8 mouse cellular contexts compared by ENCODE assay signal in the genomic region with DNA sequence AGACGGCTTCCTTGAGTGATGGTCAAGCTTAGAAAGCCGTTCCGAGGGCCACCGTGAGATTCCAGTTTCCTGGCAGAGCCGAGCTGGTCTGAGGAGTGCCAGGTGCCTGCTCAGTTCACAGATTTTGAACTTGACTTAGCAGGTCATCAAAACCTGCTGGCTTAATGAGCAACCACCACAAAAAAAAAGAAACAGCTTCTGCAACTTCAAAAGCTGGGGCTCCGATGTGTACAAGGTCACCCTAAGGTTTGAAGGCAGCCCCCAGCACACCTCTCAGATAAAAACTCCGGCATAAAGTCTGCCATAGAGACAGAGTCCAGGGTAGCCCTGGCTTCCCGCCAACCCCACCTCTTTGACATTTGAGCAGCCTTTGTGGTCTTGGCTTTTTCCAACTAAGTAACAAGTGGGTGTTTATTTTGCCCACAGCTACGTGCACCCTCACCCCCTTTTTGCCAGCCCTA. TPM values are rescaled to one million over a fixed set of nuclear protein-coding genes. Genes with fewer than 3 reads are reported as not detected.
A peak's percentile ranks its signal among the peaks of the same experiment; 100 is the strongest.
DNase-seq lines count a peak whose midpoint lies in the region; ATAC-seq and TF ChIP-seq lines count a peak whose summit lies in the region.

A gene (minus strand): TSS at position 97 of the 461 bp plus-strand sequence.

- DNase-seq in heart, adult 18-20 months = no peak
- peak; percentile 37 for DNase-seq in Muller cell, postnatal 12 days (ENCODE audit: inconsistent ontology term)
- peak; percentile 71 to 78 for DNase-seq in kidney, postnatal 4 days
- DNase-seq in forebrain, postnatal 0 days = no peak

- H3K36me3 ChIP-seq in heart, embryonic 13.5 days = no peaks in the 10 kb centered on the region
- no peaks in the 10 kb centered on the region for H3K36me3 ChIP-seq in embryonic facial prominence, embryonic 13.5 days
- H3K36me3 ChIP-seq in myocyte (ENCODE audit: control insufficient read depth, insufficient read depth) = no peaks in the 10 kb centered on the region
- H3K36me3 ChIP-seq in forebrain, postnatal 0 days (ENCODE audit: insufficient read depth) = no peaks in the 10 kb centered on the region

- no peak within 1 kb of the TSS for H3K27ac ChIP-seq in heart, embryonic 13.5 days (replicated peaks)
- H3K27ac ChIP-seq in embryonic facial prominence, embryonic 13.5 days = peak within 1 kb of the TSS; percentile 8; the same call in 1 of the 2 replicates
- H3K27ac ChIP-seq in forebrain, postnatal 0 days (ENCODE audit: low read depth, low read length) = no peak within 1 kb of the TSS

- no peaks in the 10 kb centered on the region for H3K9me3 ChIP-seq in heart, embryonic 13.5 days
- no peaks in the 10 kb centered on the region for H3K9me3 ChIP-seq in embryonic facial prominence, embryonic 13.5 days
- no peaks in the 10 kb centered on the region for H3K9me3 ChIP-seq in forebrain, postnatal 0 days (ENCODE audit: low read length)

- 9% methylated on average over 9 of the region's 9 CpGs for WGBS in heart, embryonic 13.5 days
- WGBS in embryonic facial prominence, embryonic 13.5 days = 19% methylated on average over 9 of the region's 9 CpGs
- 24% methylated on average over 9 of the region's 9 CpGs for WGBS in forebrain, postnatal 0 days

- no peak for TF ChIP-seq CTCF in forebrain, postnatal 0 days (IDR thresholded peaks at IDR 0.05; ENCODE audit: low read depth)

- no peak; the same call in 1 of the 2 replicates for ATAC-seq in heart, embryonic 13.5 days (ENCODE audit: extremely low read depth, insufficient number of reproducible peaks, low FRiP score, low TSS enrichment)
- no peak for ATAC-seq in embryonic facial prominence, embryonic 13.5 days (ENCODE audit: insufficient number of reproducible peaks, insufficient read depth, low FRiP score, low TSS enrichment, low read depth)
- ATAC-seq in erythroid progenitor cell, adult 5-6 weeks (replicated peaks; ENCODE audit: low FRiP score, poor library complexity, severe bottlenecking) = no peak
- no peak for ATAC-seq in forebrain, postnatal 0 days

- peak within 1 kb of the TSS; percentile 40 for H3K4me3 ChIP-seq in heart, embryonic 13.5 days
- 0 out of 2 replicates have a peak within 1 kb of the TSS, but pooled peaks have one; percentile 3 for H3K4me3 ChIP-seq in embryonic facial prominence, embryonic 13.5 days
- no peak within 1 kb of the TSS for H3K4me3 ChIP-seq in myocyte
- no peak within 1 kb of the TSS for H3K4me3 ChIP-seq in forebrain, postnatal 0 days (ENCODE audit: low read depth, low read length)

- no peak within 1 kb of the TSS for H3ac ChIP-seq in myocyte (ENCODE audit: control insufficient read depth, insufficient read length)

- H3K79me2 ChIP-seq in myocyte (ENCODE audit: control insufficient read depth, insufficient read depth) = no peaks in the 10 kb centered on the region

- TF ChIP-seq POLR2A in myocyte (IDR thresholded peaks at IDR 0.05; ENCODE audit: insufficient read length, low read depth) = no peak

- H3K4me2 ChIP-seq in heart, embryonic 13.5 days = peak within 1 kb of the TSS; percentile 68
- peak within 1 kb of the TSS; percentile 46 for H3K4me2 ChIP-seq in embryonic facial prominence, embryonic 13.5 days
- H3K4me2 ChIP-seq in myocyte (ENCODE audit: low read depth) = peak within 1 kb of the TSS; percentile 60
- H3K4me2 ChIP-seq in forebrain, postnatal 0 days (ENCODE audit: low read depth) = no peak within 1 kb of the TSS

- peaks cover 10% of the 10 kb centered on the region for H3K27me3 ChIP-seq in heart, embryonic 13.5 days (replicated peaks)
- H3K27me3 ChIP-seq in embryonic facial prominence, embryonic 13.5 days = no peaks in the 10 kb centered on the region
- no peaks in the 10 kb centered on the region for H3K27me3 ChIP-seq in myocyte (ENCODE audit: control insufficient read depth, insufficient read depth, insufficient read length)
- no peaks in the 10 kb centered on the region for H3K27me3 ChIP-seq in forebrain, postnatal 0 days (ENCODE audit: insufficient read depth, low read length)

- H3K9ac ChIP-seq in heart, embryonic 13.5 days = peak within 1 kb of the TSS; percentile 50
- 0 out of 2 replicates have a peak within 1 kb of the TSS, but pooled peaks have one; percentile 7 for H3K9ac ChIP-seq in embryonic facial prominence, embryonic 13.5 days
- no peak within 1 kb of the TSS for H3K9ac ChIP-seq in forebrain, postnatal 0 days

- H3K4me1 ChIP-seq in heart, embryonic 13.5 days = peaks cover 33% of the 10 kb centered on the region
- peaks cover 44% of the 10 kb centered on the region for H3K4me1 ChIP-seq in embryonic facial prominence, embryonic 13.5 days
- H3K4me1 ChIP-seq in forebrain, postnatal 0 days (ENCODE audit: insufficient read depth) = no peaks in the 10 kb centered on the region

TF ChIP-seq in myocyte, 11 proteins besides CTCF, POLR2A, EP300 and RAD21:
- TF ChIP-seq MYOG (IDR thresholded peaks at IDR 0.05; ENCODE audit: control insufficient read depth in 1 of 3, insufficient read depth in 1 of 3, insufficient read length in 2 of 3, low read depth in 2 of 3) = no peak
- TF ChIP-seq POLR2AphosphoS2 (IDR thresholded peaks at IDR 0.05; ENCODE audit: insufficient read length, low read depth) = no peak
- no peak for TF ChIP-seq REST (IDR thresholded peaks at IDR 0.05; ENCODE audit: insufficient read depth, insufficient read length)
- TF ChIP-seq CEBPB (IDR thresholded peaks at IDR 0.05; ENCODE audit: insufficient read depth, poor library complexity, severe bottlenecking) = no peak
- TF ChIP-seq MAX (IDR thresholded peaks at IDR 0.05; ENCODE audit: low read depth) = no peak
- TF ChIP-seq TCF12 (IDR thresholded peaks at IDR 0.05; ENCODE audit: insufficient read depth, poor library complexity, severe bottlenecking) = no peak
- TF ChIP-seq TCF3 (IDR thresholded peaks at IDR 0.05; ENCODE audit: insufficient read length, low read depth) = no peak
- TF ChIP-seq SRF (IDR thresholded peaks at IDR 0.05; ENCODE audit: control insufficient read depth, insufficient read length, low read depth) = no peak
- no peak for TF ChIP-seq E2F4 (IDR thresholded peaks at IDR 0.05; ENCODE audit: insufficient read depth)
- no peak for TF ChIP-seq USF1 (IDR thresholded peaks at IDR 0.05; ENCODE audit: low read depth)
- no peak for TF ChIP-seq MYOD1 (IDR thresholded peaks at IDR 0.05; ENCODE audit: control insufficient read depth in 1 of 3, insufficient read length in 2 of 3, low read depth in 2 of 3)

RNA-seq across cellular contexts. Expression of the gene that starts here (rescaled TPM):
- polyA plus RNA-seq in heart, embryonic 13.5 days (2015; fragmentation: Nextera tagmentation; extraction: Ambion mirVana) = 0.15 and 0.24 TPM in 2 replicates
- total RNA-seq in heart, adult 18-20 months (2021) = under 1 TPM; 0.17 to 0.23 TPM
- polyA plus RNA-seq in embryonic facial prominence, embryonic 13.5 days (2015; fragmentation: Nextera tagmentation; extraction: Ambion mirVana) = 0.18 TPM in 1 of 2 replicates, not detected in the other
- polyA plus RNA-seq in myocyte (2012; fragmentation: generic; extraction: Trizol) = 0.01 TPM
- total RNA-seq in erythroid progenitor cell, adult 5-6 weeks (2015; ENCODE audit: low replicate concordance) = not detected in 2 replicates
- not detected in 2 replicates for total RNA-seq in erythroid progenitor cell, adult 5-6 weeks (2017; ENCODE audit: low replicate concordance)
- total RNA-seq in forebrain, postnatal 0 days (2014; rRNA removed) = 0.29 TPM in 1 of 2 replicates, not detected in the other
- polyA plus RNA-seq in forebrain, postnatal 0 days (2015; fragmentation: Nextera tagmentation; extraction: Ambion mirVana) = not detected in 2 replicates

Comparison
In these comparisons a context has a peak if more than half of its experiments do, and no peak if none do; other contexts are left out.
1. H3K4me3 ChIP-seq: peak in heart, embryonic 13.5 days (single experiment) and embryonic facial prominence, embryonic 13.5 days (single experiment); none in myocyte (single experiment) and forebrain, postnatal 0 days (single experiment).
2. DNase-seq: peak in Muller cell, postnatal 12 days (single experiment) and kidney, postnatal 4 days (2 of 2); none in heart, adult 18-20 months (0 of 2) and forebrain, postnatal 0 days (single experiment).